Mouse (Mus musculus) G1E (cell line): ENCODE results near the gene 2010003K11Rik.

Source experiments
- CTCF ChIP-seq: IDR thresholded peaks from 2 replicates; pipeline ENCODE4 v1.5.1; 2012; ENCODE audit warnings: low read depth, low read length, inconsistent platforms, mixed read lengths
- GATA1 ChIP-seq: IDR thresholded peaks from 2 replicates; pipeline ENCODE4 v1.6.1; 2012; ENCODE audit warnings: borderline replicate concordance, low read length, inconsistent platforms, mixed read lengths
- GATA2 ChIP-seq: IDR thresholded peaks from 2 replicates; pipeline ENCODE4 v1.6.1; 2012; ENCODE audit warnings: low read depth, low read length, inconsistent platforms, borderline replicate concordance
- POLR2AphosphoS5 ChIP-seq: IDR thresholded peaks from 2 replicates; pipeline ENCODE4 v1.6.1; 2012; ENCODE audit warnings: low read depth, low read length, inconsistent platforms; ENCODE audit not compliant: insufficient replicate concordance
- TAL1 ChIP-seq: conservative IDR thresholded peaks from 2 replicates; pipeline ENCODE4 v1.6.1; 2012; ENCODE audit warnings: low read depth, low read length, inconsistent platforms, mixed read lengths

- TF ChIP-seq GATA1 (no peak), CTCF (no peak), TAL1 (no peak), GATA2 (no peak), POLR2AphosphoS5 (no peak)
Observed at GRCm38 (mm10) chr19:4491080-4491695, 7.2 kb downstream of the 2010003K11Rik start.
